Mouse (Mus musculus) ES-Bruce4 (cell line): Measurements from ENCODE around the gene Sgpl1. TPM values are rescaled to one million over a fixed set of nuclear protein-coding genes. Genes with fewer than 3 reads are reported as not detected.

Experiments
- H3K27ac ChIP-seq: 2 replicates; pipeline ENCODE4 v1.5.1; 2012; ENCODE audit warnings: low read length, inconsistent platforms; ENCODE audit not compliant: insufficient read depth
- H3K27me3 ChIP-seq: 2 replicates; pipeline ENCODE4 v1.6.1; 2012; ENCODE audit warnings: mild to moderate bottlenecking, low read length, inconsistent platforms; ENCODE audit not compliant: control insufficient read depth, poor library complexity, insufficient read depth, severe bottlenecking
- H3K36me3 ChIP-seq: 2 replicates; pipeline ENCODE4 v1.6.1; 2012; ENCODE audit warnings: inconsistent platforms, mild to moderate bottlenecking, low read length, moderate library complexity; ENCODE audit not compliant: control insufficient read depth, poor library complexity, insufficient read depth, severe bottlenecking
- H3K4me1 ChIP-seq: one replicate; pipeline ENCODE4 v1.8.1; 2011; ENCODE audit warnings: low read length; ENCODE audit not compliant: control insufficient read depth, insufficient read depth
- H3K4me3 ChIP-seq: 2 replicates; pipeline ENCODE4 v1.5.1; 2011; ENCODE audit warnings: low read depth, mild to moderate bottlenecking, low read length
- H3K9ac ChIP-seq: 2 replicates; pipeline ENCODE4 v1.6.1; 2012; ENCODE audit warnings: low read depth, mild to moderate bottlenecking, inconsistent platforms; ENCODE audit not compliant: poor library complexity, severe bottlenecking
- H3K9me3 ChIP-seq: replicated peaks from 2 replicates; pipeline ENCODE4 v1.6.1; 2012; ENCODE audit warnings: mild to moderate bottlenecking, low read length, inconsistent platforms; ENCODE audit not compliant: control insufficient read depth, poor library complexity, insufficient read depth, severe bottlenecking
- CTCF ChIP-seq: IDR thresholded peaks from one replicate; pipeline ENCODE4 v1.8.1; 2011; ENCODE audit warnings: low read depth, low read length
- EP300 ChIP-seq: IDR thresholded peaks from 2 replicates; pipeline ENCODE4 v1.6.1; 2011; ENCODE audit warnings: low read depth, low read length; ENCODE audit not compliant: insufficient read depth
- POLR2A ChIP-seq: IDR thresholded peaks from one replicate; pipeline ENCODE4 v1.8.1; 2011; ENCODE audit warnings: low read length; ENCODE audit not compliant: insufficient read depth
- polyA plus RNA-seq: library from polyadenylated mRNA; stranded (reverse); fragments of >200 nt; gene quantifications from 2 replicates; pipeline ENCODE4 v1.2.4, GENCODE M21; 2011; ENCODE audit warnings: low read depth; ENCODE audit not compliant: missing spikeins, insufficient read depth, insufficient read length

Sgpl1 gene
- 67.6 and 73.7 TPM in 2 replicates for polyA plus RNA-seq

GRCm38 (mm10) chr10:61147157-61148040 is at the start of gene Sgpl1:
TSS of gene Sgpl1 (minus strand) at chr10:61147703.
- no peaks in the 10 kb centered on the region for H3K4me1 ChIP-seq
- peak within 1 kb of the TSS; percentile 71 for H3K27ac ChIP-seq
- peak within 1 kb of the TSS; percentile 88 for H3K9ac ChIP-seq
- H3K36me3 ChIP-seq, result peaks cover 8% of the 10 kb centered on the region
- no peaks in the 10 kb centered on the region for H3K27me3 ChIP-seq
- TF ChIP-seq CTCF (peak; percentile 66), EP300 (no peak), POLR2A (no peak)
- H3K4me3 ChIP-seq, result peak within 1 kb of the TSS; percentile 95
- H3K9me3 ChIP-seq, result no peaks in the 10 kb centered on the region

GRCm38 (mm10) chr10:61195718-61196291 is 48.3 kb upstream of the Sgpl1 start:
- no peaks in the 10 kb centered on the region for H3K27me3 ChIP-seq
- no peak for TF ChIP-seq EP300
- no peak for TF ChIP-seq CTCF
- no peak for TF ChIP-seq POLR2A
- no peaks in the 10 kb centered on the region for H3K36me3 ChIP-seq
- H3K4me1 ChIP-seq, result peaks cover 3% of the 10 kb centered on the region
- H3K4me3 ChIP-seq, result no peak overlapping the region
- no peak overlapping the region for H3K9ac ChIP-seq
- no peaks in the 10 kb centered on the region for H3K9me3 ChIP-seq
- H3K27ac ChIP-seq, result no peak overlapping the region

DNA sequence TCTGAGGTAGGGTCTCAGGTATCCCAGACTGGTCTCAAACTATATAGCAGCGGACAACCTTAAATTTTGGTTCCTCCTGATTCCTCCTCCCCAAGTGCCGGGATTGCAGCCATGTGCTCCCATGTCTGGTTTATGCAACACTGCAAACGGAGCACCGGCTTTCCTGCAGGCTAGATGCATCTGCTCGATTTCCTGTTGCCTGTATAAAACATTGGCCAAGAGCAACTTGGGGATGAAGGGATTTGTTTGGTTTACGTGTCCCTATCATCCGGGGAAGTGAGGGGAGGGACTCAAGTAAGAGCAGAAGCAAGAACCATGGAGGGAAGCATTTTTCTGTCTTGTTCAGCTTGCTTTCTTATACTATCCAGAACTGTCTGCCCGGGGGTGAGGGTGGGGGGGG is 47.7 kb upstream of the Sgpl1 start:
- no peaks in the 10 kb centered on the region for H3K27me3 ChIP-seq
- TF ChIP-seq EP300 (no peak), POLR2A (no peak), CTCF (no peak)
- no peak overlapping the region for H3K27ac ChIP-seq
- H3K4me3 ChIP-seq, result no peak overlapping the region
- no peak overlapping the region for H3K9ac ChIP-seq
- peaks cover 2% of the 10 kb centered on the region for H3K4me1 ChIP-seq
- H3K9me3 ChIP-seq, result no peaks in the 10 kb centered on the region
- H3K36me3 ChIP-seq, result no peaks in the 10 kb centered on the region

- TF ChIP-seq CTCF (no peak), POLR2A (no peak), EP300 (no peak)
- H3K4me1 ChIP-seq, result no peaks in the 10 kb centered on the region
- H3K36me3 ChIP-seq, result no peaks in the 10 kb centered on the region
- no peak overlapping the region for H3K9ac ChIP-seq
- H3K4me3 ChIP-seq, result no peak overlapping the region
- H3K27ac ChIP-seq, result no peak overlapping the region
- no peaks in the 10 kb centered on the region for H3K27me3 ChIP-seq
- no peaks in the 10 kb centered on the region for H3K9me3 ChIP-seq
These were observed 47.1 kb upstream of the Sgpl1 start for GRCm38 (mm10) chr10:61194611-61195010.

- no peaks in the 10 kb centered on the region for H3K27me3 ChIP-seq
- no peaks in the 10 kb centered on the region for H3K9me3 ChIP-seq
- H3K36me3 ChIP-seq, result no peaks in the 10 kb centered on the region
- TF ChIP-seq EP300 (no peak), POLR2A (no peak), CTCF (no peak)
- no peak overlapping the region for H3K9ac ChIP-seq
- no peaks in the 10 kb centered on the region for H3K4me1 ChIP-seq
- H3K27ac ChIP-seq, result no peak overlapping the region
- H3K4me3 ChIP-seq, result no peak overlapping the region
These were observed 40.5 kb upstream of the Sgpl1 start for GRCm38 (mm10) chr10:61188010-61188409.

DNA sequence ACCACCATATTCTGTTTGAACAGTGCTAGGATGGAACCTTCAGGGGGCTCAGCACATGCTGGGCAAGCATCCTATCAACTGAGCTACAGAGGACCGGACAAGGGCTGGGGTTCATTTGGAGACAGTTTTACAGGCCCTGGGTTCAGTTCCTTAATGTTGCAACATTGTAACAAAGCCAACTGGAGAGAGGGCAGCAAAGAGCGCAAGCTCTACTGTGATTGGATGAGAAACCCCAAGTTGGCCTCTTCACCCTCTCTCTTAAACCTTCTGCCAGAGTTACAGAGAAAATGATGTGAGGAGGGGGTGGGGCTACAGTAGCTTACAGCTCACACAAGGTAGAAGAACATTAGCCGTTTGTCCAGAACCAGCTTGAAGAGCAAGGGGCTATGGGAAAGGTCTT is 39.5 kb upstream of the Sgpl1 start:
- no peak for TF ChIP-seq CTCF
- no peak for TF ChIP-seq EP300
- TF ChIP-seq POLR2A, result no peak
- H3K9ac ChIP-seq, result no peak overlapping the region
- H3K4me1 ChIP-seq, result no peaks in the 10 kb centered on the region
- no peaks in the 10 kb centered on the region for H3K9me3 ChIP-seq
- no peaks in the 10 kb centered on the region for H3K27me3 ChIP-seq
- no peak overlapping the region for H3K4me3 ChIP-seq
- H3K27ac ChIP-seq, result no peak overlapping the region
- H3K36me3 ChIP-seq, result no peaks in the 10 kb centered on the region
